Mouse (Mus musculus) small intestine, adult 2 months (tissue): ENCODE data around the gene Rps15. TPM values are rescaled to one million over a fixed set of nuclear protein-coding genes. Genes with fewer than 3 reads are reported as not detected.

Experiments used
- H3K27ac ChIP-seq: fragments of 200-500 bp; 2 replicates; pipeline ENCODE4 v1.5.1; 2012; ENCODE audit warnings: low read depth, low read length, control low read depth, inconsistent platforms; ENCODE audit not compliant: insufficient read depth
- H3K27me3 ChIP-seq: fragments of 200-500 bp; 2 replicates; pipeline ENCODE4 v1.6.1; 2012; ENCODE audit warnings: mild to moderate bottlenecking, moderate library complexity, low read length, inconsistent platforms; ENCODE audit not compliant: control insufficient read depth, insufficient read depth
- H3K36me3 ChIP-seq: fragments of 200-500 bp; 2 replicates; pipeline ENCODE4 v1.6.1; 2012; ENCODE audit warnings: mild to moderate bottlenecking, low read length, control low read depth, inconsistent platforms; ENCODE audit not compliant: control insufficient read depth, insufficient read depth
- H3K4me1 ChIP-seq: fragments of 200-500 bp; 2 replicates; pipeline ENCODE4 v1.6.1; 2012; ENCODE audit warnings: low read length, inconsistent platforms, mixed read lengths; ENCODE audit not compliant: control insufficient read depth, insufficient read depth, insufficient read length
- H3K4me3 ChIP-seq: fragments of 200-500 bp; 2 replicates; pipeline ENCODE4 v1.5.1; 2012; ENCODE audit warnings: low read depth, mild to moderate bottlenecking, control low read depth, inconsistent platforms, low read length, moderate library complexity
- CTCF ChIP-seq: fragments of 200-500 bp; IDR thresholded peaks from 2 replicates; pipeline ENCODE4 v1.5.1; 2012; ENCODE audit warnings: low read depth, mild to moderate bottlenecking, control low read depth, inconsistent platforms, low read length, moderate library complexity, mixed read lengths; ENCODE audit not compliant: insufficient replicate concordance, insufficient read length; ENCODE audit errors: extremely low read depth
- POLR2A ChIP-seq: fragments of 200-500 bp; IDR thresholded peaks from 2 replicates; pipeline ENCODE4 v1.6.1; 2012; ENCODE audit warnings: low read depth, mild to moderate bottlenecking, control low read depth, inconsistent platforms, low read length, moderate library complexity
- WGBS: fragments of 180-500 bp; shearing (Covaris S2); methylation state at CpG from one replicate; pipeline ENCODE4 v1.1.7; 2018; 5-methylcytosine and 5-hydroxymethylcytosine counted together
- polyA plus RNA-seq: library from polyadenylated mRNA; depleted of rRNA; stranded (reverse); fragments of >200 nt; gene quantifications from 2 replicates; pipeline ENCODE4 v1.2.3, GENCODE M21; 2012

Rps15 gene
- polyA plus RNA-seq, 1 experiment, result 887 TPM

DNA sequence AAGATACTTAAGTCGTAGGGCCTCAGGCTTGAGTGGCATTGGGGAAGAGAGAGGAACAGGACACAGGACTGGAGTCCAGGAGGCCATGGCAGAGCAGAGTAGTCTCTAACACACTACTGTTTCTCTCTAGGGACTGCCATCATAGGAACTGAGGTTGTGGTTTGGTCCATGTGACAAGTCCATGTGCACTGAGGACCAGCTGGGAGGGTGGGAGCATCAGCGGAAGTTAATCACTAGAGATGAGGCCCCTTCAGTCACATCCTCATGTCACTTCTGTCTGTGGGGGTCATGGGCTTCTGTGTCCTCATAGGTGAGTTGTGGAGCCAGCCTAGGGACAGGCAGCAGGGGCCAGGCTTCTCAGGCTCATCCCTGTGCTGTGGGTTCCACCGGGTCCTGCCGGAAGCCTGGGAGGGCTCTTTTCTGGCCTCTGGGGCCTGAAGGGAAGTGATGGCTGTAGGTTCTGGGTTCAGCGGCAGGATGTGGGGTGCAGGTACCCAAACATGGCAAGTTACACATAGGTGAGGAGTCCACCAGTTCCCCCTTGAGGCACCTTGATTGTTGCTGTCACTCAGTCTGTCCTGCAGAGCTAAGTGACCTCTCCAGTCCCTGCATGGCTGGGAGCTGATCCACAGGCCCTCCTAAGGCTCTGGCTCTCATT lies 20.9 kb upstream of the Rps15 start:
- TF ChIP-seq CTCF (no peak), POLR2A (no peak)
- WGBS, result 47% methylated on average over 5 of the region's 5 CpGs
- no peak overlapping the region for H3K4me3 ChIP-seq

GRCm38 (mm10) chr10:80271870-80272585 lies 20.2 kb upstream of the Rps15 start:
- peaks cover 44% of the 10 kb centered on the region for H3K4me1 ChIP-seq
- 66% methylated on average over 8 of the region's 8 CpGs for WGBS
- TF ChIP-seq POLR2A (peak; percentile 29; the same call in 1 of the 2 replicates), CTCF (no peak)
- H3K4me3 ChIP-seq, result no peak overlapping the region
- no peaks in the 10 kb centered on the region for H3K27me3 ChIP-seq
- peaks cover 28% of the 10 kb centered on the region for H3K36me3 ChIP-seq
- no peak overlapping the region for H3K27ac ChIP-seq

More for the DNA sequence above, 20.9 kb upstream of the Rps15 start:
- no peaks in the 10 kb centered on the region for H3K27me3 ChIP-seq
- H3K27ac ChIP-seq, result peak overlapping the region; percentile 85
- peaks cover 24% of the 10 kb centered on the region for H3K36me3 ChIP-seq
- peaks cover 46% of the 10 kb centered on the region for H3K4me1 ChIP-seq

GRCm38 (mm10) chr10:80273847-80274246 lies 18.4 kb upstream of the Rps15 start:
- Histone ChIP-seq H3K4me3 (no peak overlapping the region), H3K27ac (no peak overlapping the region), H3K4me1 (peaks cover 32% of the 10 kb centered on the region), H3K27me3 (no peaks in the 10 kb centered on the region), H3K36me3 (peaks cover 42% of the 10 kb centered on the region)
- 69% methylated on average over 3 of the region's 3 CpGs for WGBS
- TF ChIP-seq POLR2A (no peak), CTCF (no peak)

DNA sequence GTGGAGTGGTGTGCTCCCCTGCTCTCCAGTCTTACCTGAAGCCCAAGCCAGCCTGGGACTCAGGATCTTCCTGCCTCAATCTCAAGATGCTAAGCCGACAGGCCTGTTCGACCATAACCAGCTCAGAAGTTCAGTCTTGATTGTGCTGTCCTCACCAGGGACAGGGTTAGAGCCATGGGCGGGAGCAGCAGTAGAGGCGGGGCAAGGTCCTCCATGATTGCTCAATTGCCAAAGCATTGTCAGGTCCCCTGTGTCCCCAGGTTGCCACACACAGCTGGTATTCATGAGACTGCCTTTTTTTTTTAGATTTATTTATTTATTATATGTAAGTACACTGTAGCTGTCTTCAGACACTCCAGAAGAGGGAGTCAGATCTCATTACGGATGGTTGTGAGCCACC lies 16.0 kb upstream of the Rps15 start:
- H3K27ac ChIP-seq, result no peak overlapping the region
- H3K36me3 ChIP-seq, result peaks cover 58% of the 10 kb centered on the region
- 58% methylated on average over 5 of the region's 5 CpGs for WGBS

GRCm38 (mm10) chr10:80278390-80278789 lies 13.9 kb upstream of the Rps15 start:
- Histone ChIP-seq H3K27ac (no peak overlapping the region), H3K4me1 (peaks cover 16% of the 10 kb centered on the region), H3K27me3 (no peaks in the 10 kb centered on the region), H3K36me3 (peaks cover 59% of the 10 kb centered on the region), H3K4me3 (no peak overlapping the region)
- TF ChIP-seq CTCF (no peak), POLR2A (no peak)
- 94% methylated on average over 9 of the region's 9 CpGs for WGBS

More for the DNA sequence above, 16.0 kb upstream of the Rps15 start:
- Histone ChIP-seq H3K4me1 (peaks cover 19% of the 10 kb centered on the region), H3K27me3 (no peaks in the 10 kb centered on the region), H3K4me3 (no peak overlapping the region)
- TF ChIP-seq POLR2A, result no peak
- TF ChIP-seq CTCF, result no peak

- 84% methylated on average over 12 of the region's 12 CpGs for WGBS
- Histone ChIP-seq H3K36me3 (peaks cover 65% of the 10 kb centered on the region), H3K4me1 (peaks cover 16% of the 10 kb centered on the region), H3K27me3 (no peaks in the 10 kb centered on the region), H3K27ac (no peak overlapping the region), H3K4me3 (no peak overlapping the region)
- TF ChIP-seq CTCF (no peak), POLR2A (no peak)
These were observed 13.0 kb upstream of the Rps15 start for GRCm38 (mm10) chr10:80279273-80279672.

GRCm38 (mm10) chr10:80281304-80281703 lies 10.9 kb upstream of the Rps15 start:
- Histone ChIP-seq H3K36me3 (peaks cover 73% of the 10 kb centered on the region), H3K27me3 (no peaks in the 10 kb centered on the region), H3K4me1 (peaks cover 13% of the 10 kb centered on the region), H3K4me3 (no peak overlapping the region), H3K27ac (peak overlapping the region; percentile 45)
- TF ChIP-seq POLR2A (no peak), CTCF (no peak)
- WGBS, result 28% methylated on average over 7 of the region's 7 CpGs
